Mouse (Mus musculus) G1E (cell line): ENCODE measurements around the gene Nphp4.

Experiments used
- CTCF ChIP-seq: IDR thresholded peaks from 2 replicates; pipeline ENCODE4 v1.5.1; 2012; ENCODE audit warnings: low read depth, low read length, inconsistent platforms, mixed read lengths
- GATA1 ChIP-seq: IDR thresholded peaks from 2 replicates; pipeline ENCODE4 v1.6.1; 2012; ENCODE audit warnings: borderline replicate concordance, low read length, inconsistent platforms, mixed read lengths
- GATA2 ChIP-seq: IDR thresholded peaks from 2 replicates; pipeline ENCODE4 v1.6.1; 2012; ENCODE audit warnings: low read depth, low read length, inconsistent platforms, borderline replicate concordance
- POLR2AphosphoS5 ChIP-seq: IDR thresholded peaks from 2 replicates; pipeline ENCODE4 v1.6.1; 2012; ENCODE audit warnings: low read depth, low read length, inconsistent platforms; ENCODE audit not compliant: insufficient replicate concordance
- TAL1 ChIP-seq: conservative IDR thresholded peaks from 2 replicates; pipeline ENCODE4 v1.6.1; 2012; ENCODE audit warnings: low read depth, low read length, inconsistent platforms, mixed read lengths

DNA sequence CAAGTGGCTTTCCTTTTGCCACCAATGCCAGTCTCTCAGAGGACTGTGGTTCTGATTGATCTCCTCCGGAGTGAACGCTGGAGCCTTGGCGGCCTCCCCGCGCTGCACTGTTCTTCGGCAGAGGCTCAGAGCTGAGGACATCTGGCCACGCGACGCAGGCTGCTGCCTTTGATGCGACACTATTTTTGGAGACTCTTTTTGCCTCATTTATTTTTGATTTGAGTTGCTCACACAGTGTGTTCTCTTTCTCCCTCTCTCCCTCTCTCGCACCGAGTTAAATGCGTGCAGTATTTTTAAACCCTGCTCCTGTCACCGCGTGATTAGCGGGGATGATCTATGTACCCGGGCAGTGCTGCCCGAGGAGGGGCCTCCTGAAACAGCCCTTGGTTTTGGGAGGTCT, 19.9 kb upstream of the Nphp4 start:
- TF ChIP-seq GATA1 (no peak), TAL1 (no peak), CTCF (no peak), GATA2 (no peak), POLR2AphosphoS5 (no peak)
